Mouse (Mus musculus) gastrocnemius, postnatal 10 days (tissue): ENCODE data around the gene Pcnt. TPM values are rescaled to one million over a fixed set of nuclear protein-coding genes. Genes with fewer than 3 reads are reported as not detected.

ENCODE experiments used
- DNase-seq: peaks from one replicate; pipeline ENCODE4 v3.0.0; 2021; ENCODE audit warnings: mixed read lengths
- total RNA-seq, 2 experiments: library from RNA; stranded (reverse); gene quantifications; 2 replicates each; pipeline ENCODE4 v1.2.3; 2021

The Pcnt gene
- total RNA-seq, 2 experiments from 2014 or later: 45.1 to 56.7 TPM

GRCm38 (mm10) chr10:76306738-76307137 lies 135.8 kb downstream of the Pcnt start:
- DNase-seq: no peak

Other genes starting within 250 kb of the Pcnt start
- 10 to 100 TPM in 1 of 2 experiments, 1 to 10 TPM in 1; 8.0 to 10.7 TPM for gene Prmt2, start 204.9 kb downstream of the Pcnt start, total RNA-seq
- 1 to 10 TPM; 7.9 to 9.7 TPM for gene S100b, start 188.9 kb downstream of the Pcnt start, total RNA-seq
- gene Dip2a, start 97.5 kb downstream of the Pcnt start, total RNA-seq: 10 to 100 TPM; 11.0 to 16.9 TPM
- gene AC141477.1, start 2.3 kb downstream of the Pcnt start, total RNA-seq: not detected
- gene 2610028H24Rik, start 6.3 kb upstream of the Pcnt start, total RNA-seq: under 1 TPM; 0.21 to 0.38 TPM
- gene Mcm3ap, start 26.1 kb upstream of the Pcnt start, total RNA-seq: 10 to 100 TPM; 25.5 to 27.9 TPM
- gene Ybey, start 26.3 kb upstream of the Pcnt start, total RNA-seq: 1 to 10 TPM; 3.5 to 3.7 TPM
- 10 to 100 TPM in 1 of 2 experiments, 1 to 10 TPM in 1; 7.0 to 10.1 TPM for gene Lss, start 88.8 kb upstream of the Pcnt start, total RNA-seq
- gene Spatc1l, start 119.5 kb upstream of the Pcnt start, total RNA-seq: not detected
- not detected for gene Ftcd, start 132.9 kb upstream of the Pcnt start, total RNA-seq
- 100 to 1,000 TPM; 352 to 417 TPM for gene Col6a2, start 180.8 kb upstream of the Pcnt start, total RNA-seq